Mouse (Mus musculus) bone marrow, adult 2 months (tissue): ENCODE results near the gene Ccdc157. TPM values are rescaled to one million over a fixed set of nuclear protein-coding genes. Genes with fewer than 3 reads are reported as not detected.
"Not testable (repeated sequence)": the region's sequence is repeated elsewhere in the genome, so short reads cannot be mapped to it uniquely, and the experiment has no call there.

Experiments used
- H3K27ac ChIP-seq: fragments of 200-500 bp; 2 replicates; pipeline ENCODE4 v1.5.1; 2012; ENCODE audit warnings: low read depth, mild to moderate bottlenecking, control low read depth, inconsistent platforms, low read length; ENCODE audit not compliant: control insufficient read depth, poor library complexity, insufficient read depth
- H3K4me1 ChIP-seq: fragments of 200-500 bp; 2 replicates; pipeline ENCODE4 v1.6.1; 2011; ENCODE audit warnings: low read length; ENCODE audit not compliant: control insufficient read depth, insufficient read depth
- H3K4me3 ChIP-seq: fragments of 200-500 bp; replicated peaks from 2 replicates; pipeline ENCODE3; 2011; ENCODE audit warnings: mild to moderate bottlenecking, low read depth, low read length, control low read depth; ENCODE audit not compliant: control insufficient read depth
- CTCF ChIP-seq: fragments of 200-500 bp; IDR thresholded peaks from 2 replicates; pipeline ENCODE4 v1.5.1; 2011; ENCODE audit warnings: low read length, control low read depth; ENCODE audit not compliant: control insufficient read depth, insufficient read depth
- POLR2A ChIP-seq: fragments of 200-500 bp; IDR thresholded peaks from 2 replicates; pipeline ENCODE4 v1.6.1; 2011; ENCODE audit warnings: low read depth, mild to moderate bottlenecking, control low read depth, low read length, borderline replicate concordance; ENCODE audit not compliant: control insufficient read depth
- whole genome bisulfite sequencing: fragments of 180-500 bp; shearing (Covaris S2); methylation state at CpG from one replicate; pipeline ENCODE4 v1.1.7; 2018; 5-methylcytosine and 5-hydroxymethylcytosine counted together
- polyA plus RNA-seq: library from polyadenylated mRNA; stranded (reverse); fragments of >200 nt; gene quantifications from 2 replicates; pipeline ENCODE4 v1.2.4, GENCODE M21; 2011; ENCODE audit warnings: low replicate concordance; ENCODE audit not compliant: missing spikeins, insufficient read depth, insufficient read length

The Ccdc157 gene
- polyA plus RNA-seq, 1 experiment, result 5.0 TPM

DNA sequence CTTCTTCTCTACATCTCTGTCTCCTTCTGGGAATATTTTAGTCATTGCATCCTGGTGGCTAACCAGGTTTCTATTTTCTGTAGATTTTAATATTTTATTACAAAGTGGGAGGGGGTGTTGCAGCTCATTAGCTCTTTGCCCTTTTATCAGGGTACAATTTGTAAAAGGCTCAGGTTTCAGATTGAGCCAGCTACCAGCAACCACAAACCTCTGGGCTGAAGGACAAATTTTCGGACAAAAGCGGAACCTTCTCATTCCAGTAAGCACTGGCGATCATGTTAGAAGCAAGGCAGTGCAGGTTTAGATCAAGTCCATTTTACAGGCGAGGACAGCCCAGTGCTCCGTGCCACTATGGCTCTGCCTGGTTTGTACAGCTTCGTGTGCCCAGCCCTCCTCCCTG, 25.7 kb downstream of the Ccdc157 start:
- Histone ChIP-seq H3K4me3 (peak overlapping the region; percentile 52), H3K27ac (0 out of 2 replicates have a peak overlapping the region, but pooled peaks have one; percentile 4), H3K4me1 (no peaks in the 10 kb centered on the region; the same call in 1 of the 2 replicates)
- TF ChIP-seq POLR2A, result no peak
- no peak for TF ChIP-seq CTCF
- WGBS, result 51% methylated on average over 6 of the region's 6 CpGs

DNA sequence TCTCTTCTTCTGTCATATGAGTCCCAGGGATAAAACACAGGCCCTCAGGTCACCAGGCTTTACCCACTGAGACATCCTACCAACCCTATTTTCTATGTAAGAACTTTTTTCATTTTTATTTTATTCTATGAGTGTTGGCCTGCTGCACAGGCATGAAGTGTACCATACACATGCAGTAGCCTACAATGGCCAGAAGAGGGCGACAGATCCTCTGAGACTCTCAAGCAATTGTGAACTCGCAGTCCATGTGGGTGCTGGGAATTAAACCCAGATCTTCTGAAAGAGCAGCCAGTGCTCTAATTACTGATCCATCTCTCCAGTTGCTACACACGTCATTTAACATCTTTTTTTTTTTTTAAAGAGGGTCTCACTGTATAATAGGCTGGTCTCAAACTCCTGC, 26.6 kb downstream of the Ccdc157 start:
- Histone ChIP-seq H3K4me1 (no peaks in the 10 kb centered on the region; the same call in 1 of the 2 replicates), H3K4me3 (no peak overlapping the region), H3K27ac (no peak overlapping the region)
- WGBS, result 69% methylated on average over 3 of the region's 3 CpGs
- TF ChIP-seq CTCF, result peak; percentile 62
- no peak for TF ChIP-seq POLR2A

DNA sequence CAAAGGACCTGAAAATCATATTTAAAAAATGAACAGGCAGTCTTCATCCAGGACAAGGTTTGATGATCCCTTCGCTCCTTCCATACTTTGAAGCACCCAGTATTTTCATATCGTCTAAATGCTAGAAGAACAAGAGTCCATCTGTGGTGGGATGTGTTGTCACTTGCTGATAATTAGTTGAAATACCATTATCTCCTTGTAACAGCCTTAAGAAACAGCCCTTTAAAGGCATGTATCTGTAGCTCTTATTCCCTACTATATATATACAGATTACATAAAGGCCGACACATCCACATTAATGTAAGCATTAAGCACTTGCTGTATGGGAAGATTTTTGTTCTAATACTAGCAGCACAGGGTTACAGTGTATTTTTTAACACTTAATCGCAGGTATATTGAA, 31.6 kb downstream of the Ccdc157 start:
- H3K4me3 ChIP-seq, H3K27ac ChIP-seq, H3K4me1 ChIP-seq: not testable (repeated sequence)
- 68% methylated on average over 4 of the region's 4 CpGs for WGBS

DNA sequence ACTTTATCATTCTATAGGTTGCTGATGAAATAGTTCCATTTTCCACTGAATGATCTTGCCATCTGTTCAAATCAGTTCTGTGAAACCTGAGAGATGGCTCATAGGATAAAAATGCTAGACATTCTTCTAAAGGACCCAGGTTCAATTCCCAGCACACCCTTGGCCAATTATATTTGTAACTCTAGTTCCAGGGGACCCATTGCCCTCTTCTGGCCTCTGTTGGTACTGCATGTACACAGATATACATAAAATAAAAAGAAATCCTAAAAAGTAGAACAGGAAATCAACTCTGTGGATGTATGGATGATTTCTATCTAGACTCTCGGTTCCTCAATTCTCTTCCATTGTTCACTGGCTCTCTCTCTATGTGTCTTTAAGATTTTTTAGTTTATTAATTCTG, 33.0 kb downstream of the Ccdc157 start:
- peaks cover 2% of the 10 kb centered on the region for H3K4me1 ChIP-seq
- H3K4me3 ChIP-seq, result no peak overlapping the region
- no peak for TF ChIP-seq POLR2A
- no peak for TF ChIP-seq CTCF
- H3K27ac ChIP-seq, result no peak overlapping the region
- WGBS, result 83% methylated on average over 1 of the region's 1 CpGs

DNA sequence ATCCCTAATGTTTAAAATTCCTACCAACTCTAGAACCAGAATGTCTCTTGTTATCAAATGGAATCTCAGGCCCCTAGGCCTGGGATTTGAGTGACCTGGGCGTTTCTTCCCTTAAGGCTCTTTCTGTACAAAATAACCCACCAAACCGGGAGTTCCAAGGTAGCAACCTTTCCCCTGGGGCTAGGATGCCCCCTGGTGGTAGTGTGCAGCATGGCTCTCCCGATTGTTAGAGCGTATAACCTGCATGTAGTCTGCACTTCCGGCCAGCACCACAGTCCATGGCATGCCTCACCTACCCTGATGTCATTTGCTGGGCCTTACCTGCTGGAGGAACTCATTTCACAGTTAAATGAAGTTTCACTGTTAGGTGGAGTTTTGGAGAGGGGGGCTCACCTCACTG, 36.2 kb downstream of the Ccdc157 start:
- 58% methylated on average over 5 of the region's 5 CpGs for WGBS
- peak; percentile 82 for TF ChIP-seq CTCF
- TF ChIP-seq POLR2A, result no peak
- Histone ChIP-seq H3K27ac (no peak overlapping the region), H3K4me1 (peaks cover 2% of the 10 kb centered on the region), H3K4me3 (no peak overlapping the region)

DNA sequence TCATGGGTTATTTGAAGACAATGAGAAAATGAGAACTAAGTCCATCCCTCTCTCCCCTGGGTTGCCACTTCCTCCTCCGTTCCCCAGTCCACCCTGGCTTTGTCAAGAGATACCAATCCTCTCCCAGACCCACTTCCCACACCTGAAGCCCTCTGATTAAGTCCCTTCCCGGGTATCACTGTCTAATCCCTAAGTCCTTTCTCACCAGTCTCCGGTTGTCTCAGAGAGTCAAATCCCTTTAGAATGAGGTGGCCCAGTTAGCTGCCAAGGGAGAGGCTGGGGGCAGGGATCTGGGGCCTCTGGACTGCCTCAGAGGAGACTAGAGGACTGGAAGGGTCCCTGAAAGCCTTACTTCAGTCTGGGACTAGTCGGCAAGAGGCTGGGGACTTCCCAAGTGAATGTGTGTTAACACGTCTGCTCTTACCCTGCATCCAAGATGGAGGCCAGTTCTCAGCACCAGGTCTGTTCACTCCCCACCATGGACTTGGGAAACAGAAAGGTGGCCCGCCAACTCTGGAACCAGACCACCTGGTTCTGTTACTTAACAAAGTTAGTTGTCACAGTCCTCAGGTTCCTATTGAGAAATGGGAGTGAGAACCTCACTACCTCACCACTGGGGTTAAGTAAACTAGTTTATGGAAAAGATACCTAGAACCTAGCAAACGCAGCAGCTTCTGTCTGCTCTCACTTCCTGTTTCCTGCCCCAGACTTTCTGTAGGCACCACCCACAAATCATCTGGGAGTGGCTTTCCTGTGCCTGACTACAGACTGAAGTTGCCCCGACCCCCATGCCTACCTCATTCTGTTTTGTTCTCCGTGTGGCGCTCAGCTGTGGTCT, 37.1 kb downstream of the Ccdc157 start, which contains the start of gene Sec14l2:
Gene Sec14l2, minus strand, starts transcription at position 674 of the 838 bp plus-strand sequence.
- Histone ChIP-seq H3K27ac (0 out of 2 replicates have a peak within 1 kb of the TSS, but pooled peaks have one; percentile 2), H3K4me3 (no peak within 1 kb of the TSS), H3K4me1 (peaks cover 2% of the 10 kb centered on the region)
- WGBS, result 44% methylated on average over 10 of the region's 10 CpGs
- no peak for TF ChIP-seq CTCF
- TF ChIP-seq POLR2A, result no peak

DNA sequence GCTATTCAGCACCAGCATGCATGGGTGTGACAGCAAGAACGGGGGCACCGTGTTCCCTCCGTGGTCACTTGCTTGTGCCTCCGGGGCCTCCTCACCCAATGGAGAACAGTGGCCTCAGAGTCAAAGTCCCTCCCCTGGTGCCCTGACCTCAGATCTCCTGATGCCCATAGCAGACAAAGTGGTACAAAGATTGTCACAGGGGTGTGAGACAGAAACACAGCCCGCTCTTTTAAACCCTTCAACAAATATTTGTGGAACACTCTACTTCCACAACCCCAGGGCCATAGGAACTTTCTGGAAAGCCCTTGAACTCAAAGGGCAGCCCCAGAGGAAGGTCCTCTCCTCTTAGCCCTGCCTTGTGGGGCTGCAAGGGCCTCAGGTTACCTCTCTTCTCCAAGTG, 37.9 kb downstream of the Ccdc157 start:
- H3K4me1 ChIP-seq, result peaks cover 2% of the 10 kb centered on the region
- WGBS, result 83% methylated on average over 5 of the region's 5 CpGs
- no peak overlapping the region for H3K4me3 ChIP-seq
- no peak overlapping the region for H3K27ac ChIP-seq
- TF ChIP-seq POLR2A, result no peak
- TF ChIP-seq CTCF, result no peak

DNA sequence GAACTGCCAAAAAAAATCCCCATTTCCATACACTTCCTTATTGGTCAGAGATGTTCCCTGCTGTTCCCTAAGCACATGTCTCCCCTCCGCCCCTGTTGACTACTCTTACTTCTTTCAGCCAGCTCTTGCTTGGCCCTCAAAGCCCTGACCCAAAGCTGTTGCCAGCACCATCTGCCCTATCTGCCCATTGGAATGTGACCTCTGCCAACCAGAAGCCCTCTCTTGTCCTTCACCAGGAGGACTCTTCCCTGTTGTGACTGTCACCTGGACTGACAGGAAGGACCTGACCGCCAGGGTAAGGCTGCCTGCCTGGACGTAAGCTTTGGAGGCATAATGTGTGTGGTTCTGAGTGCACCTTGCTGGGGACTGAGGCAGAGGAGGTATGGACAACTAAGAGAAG, 38.4 kb downstream of the Ccdc157 start:
- Histone ChIP-seq H3K27ac (no peak overlapping the region), H3K4me3 (no peak overlapping the region), H3K4me1 (peaks cover 4% of the 10 kb centered on the region)
- TF ChIP-seq CTCF (no peak), POLR2A (no peak)
- WGBS, result 89% methylated on average over 3 of the region's 3 CpGs

DNA sequence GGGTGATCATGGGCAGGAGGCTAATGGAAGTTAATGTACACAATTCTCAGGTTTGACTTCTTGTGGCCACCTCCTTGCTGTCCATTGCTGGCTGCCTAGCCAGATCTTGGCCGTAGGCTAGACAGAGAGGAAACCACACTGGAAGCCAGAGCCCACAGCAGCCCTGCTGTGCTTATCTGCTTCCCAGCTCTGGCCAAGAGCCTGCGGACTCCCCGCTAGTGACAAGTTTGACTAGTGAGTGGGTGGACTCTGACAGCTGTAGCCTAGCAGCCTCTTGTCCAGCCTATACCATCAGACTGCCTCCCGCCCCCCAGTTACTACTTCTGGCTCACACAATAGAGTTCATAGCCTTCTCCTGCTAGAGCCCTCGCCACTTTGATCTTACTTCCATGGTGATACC, 40.5 kb downstream of the Ccdc157 start:
- no peak overlapping the region for H3K27ac ChIP-seq
- peaks cover 4% of the 10 kb centered on the region for H3K4me1 ChIP-seq
- 13% methylated on average over 5 of the region's 5 CpGs for WGBS
- no peak overlapping the region for H3K4me3 ChIP-seq
- TF ChIP-seq CTCF (no peak), POLR2A (no peak)
